Mouse (Mus musculus): ENCODE data around the gene Notum.

- TF ChIP-seq USF1 (IDR thresholded peaks at IDR 0.05; ENCODE audit: low read depth) (peak; percentile 64), CTCF (IDR thresholded peaks at IDR 0.05; ENCODE audit: control insufficient read depth, insufficient read depth, insufficient read length) (no peak)
These were observed 31.6 kb upstream of the Notum start for GRCm38 (mm10) chr11:120692471-120693011.
